Mouse (Mus musculus): ENCODE results near the gene Ercc8.

Ercc8 gene

GRCm38 (mm10) chr13:108229191-108229590 lies 70.7 kb downstream of the Ercc8 start:
- no peak for DNase-seq

GRCm38 (mm10) chr13:108229634-108230330 lies 71.3 kb downstream of the Ercc8 start:
- no peak for DNase-seq

DNA sequence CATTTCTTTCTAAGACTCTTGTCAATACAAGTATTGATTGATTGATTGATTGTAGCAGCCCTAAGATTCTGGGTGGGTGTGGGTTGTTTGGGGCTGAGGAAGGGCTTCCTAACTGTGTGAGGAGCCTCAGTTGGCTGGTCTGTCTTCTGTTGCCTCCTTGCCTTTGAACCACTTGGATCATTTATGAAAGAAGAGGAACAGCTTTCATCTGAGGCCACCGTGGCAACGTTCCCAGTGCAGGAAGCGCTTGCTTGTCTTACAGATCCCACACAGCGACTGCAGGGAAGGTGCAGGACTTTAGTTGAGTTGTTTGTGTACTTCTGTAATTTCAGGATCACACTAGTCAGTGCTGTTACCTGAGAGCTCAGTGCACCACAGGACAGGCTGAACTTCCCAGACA lies 81.5 kb downstream of the Ercc8 start:
- no peak for DNase-seq

- DNase-seq: no peak
These were observed 83.2 kb downstream of the Ercc8 start for GRCm38 (mm10) chr13:108241715-108242114.
